Mouse (Mus musculus): ENCODE measurements around the gene Suds3. TPM values are rescaled to one million over a fixed set of nuclear protein-coding genes. Genes with fewer than 3 reads are reported as not detected.
A peak's percentile ranks its signal among the peaks of the same experiment; 100 is the strongest.

The Suds3 gene
- polyA plus RNA-seq, 1 experiment, result 89.6 TPM

DNA sequence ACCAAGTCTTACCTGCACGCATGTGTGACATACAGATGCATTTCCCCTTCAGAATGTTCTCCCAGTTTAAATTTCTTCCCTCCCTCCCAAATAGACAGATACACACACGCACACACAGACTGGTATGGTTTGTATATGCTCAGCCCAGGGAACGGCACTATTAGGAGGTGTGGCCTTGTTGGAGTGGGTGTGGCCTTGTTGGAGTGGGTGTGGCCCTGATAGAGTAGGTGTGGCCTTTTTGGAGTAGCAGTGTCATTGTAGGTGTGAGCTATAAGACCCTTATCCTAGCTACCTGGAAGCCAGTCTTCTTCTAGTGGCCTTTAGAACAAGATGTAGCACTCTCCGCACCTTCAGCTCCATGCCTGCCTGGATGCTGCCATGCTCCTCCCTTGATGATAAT, 7.9 kb upstream of the Suds3 start:
- Histone ChIP-seq H3K27ac (replicated peaks; ENCODE audit: low read depth, low read length) (no peak overlapping the region), H3K4me3 (ENCODE audit: insufficient read depth, low read depth, low read length) (no peak overlapping the region), H3K4me1 (ENCODE audit: control insufficient read depth, insufficient read depth, insufficient read length, low read length) (no peaks in the 10 kb centered on the region)

DNA sequence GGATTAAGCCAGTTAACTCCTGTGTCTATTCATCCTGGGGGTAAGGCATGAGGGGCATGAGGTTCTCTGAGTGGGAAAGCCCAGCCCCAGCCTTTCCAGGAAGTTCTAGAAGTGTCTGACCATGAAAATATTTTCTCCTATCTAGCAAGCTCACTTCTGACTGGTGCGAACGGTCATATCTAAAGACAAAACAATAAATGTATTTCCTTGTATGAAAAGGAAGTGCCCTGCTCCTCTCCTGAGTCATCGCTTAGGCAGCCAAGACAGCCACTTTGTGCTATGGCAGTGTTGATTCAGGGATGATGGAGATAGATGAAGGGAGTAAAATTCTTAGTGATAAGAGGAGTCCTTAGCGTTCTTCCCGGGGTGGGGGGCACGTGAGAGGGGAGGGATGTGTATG, 7.2 kb upstream of the Suds3 start:
- Histone ChIP-seq H3K4me3 (ENCODE audit: insufficient read depth, low read depth, low read length) (no peak overlapping the region), H3K27ac (replicated peaks; ENCODE audit: low read depth, low read length) (no peak overlapping the region), H3K4me1 (ENCODE audit: control insufficient read depth, insufficient read depth, insufficient read length, low read length) (no peaks in the 10 kb centered on the region)

DNA sequence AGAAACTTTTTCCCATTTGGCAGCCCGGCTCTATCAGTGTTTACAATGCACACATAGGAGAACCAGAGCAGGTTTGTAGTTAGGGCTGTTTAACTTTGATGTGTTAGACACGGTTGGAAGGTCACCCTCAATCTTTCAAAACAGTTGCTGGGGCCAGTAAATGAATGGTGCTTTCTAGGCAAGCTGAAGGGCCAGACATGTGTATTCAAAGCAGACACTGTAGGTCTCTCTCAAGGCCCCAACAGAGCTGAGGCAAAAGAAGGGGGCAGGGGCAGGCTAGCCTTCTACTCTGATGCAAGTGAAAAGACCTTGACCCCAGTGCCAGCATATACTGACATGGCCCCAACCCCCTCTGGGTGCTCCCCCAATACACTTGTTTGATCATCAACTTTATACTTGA, 5.7 kb upstream of the Suds3 start:
- Histone ChIP-seq H3K4me1 (ENCODE audit: control insufficient read depth, insufficient read depth, insufficient read length, low read length) (no peaks in the 10 kb centered on the region), H3K4me3 (ENCODE audit: insufficient read depth, low read depth, low read length) (no peak overlapping the region), H3K27ac (replicated peaks; ENCODE audit: low read depth, low read length) (no peak overlapping the region)

DNA sequence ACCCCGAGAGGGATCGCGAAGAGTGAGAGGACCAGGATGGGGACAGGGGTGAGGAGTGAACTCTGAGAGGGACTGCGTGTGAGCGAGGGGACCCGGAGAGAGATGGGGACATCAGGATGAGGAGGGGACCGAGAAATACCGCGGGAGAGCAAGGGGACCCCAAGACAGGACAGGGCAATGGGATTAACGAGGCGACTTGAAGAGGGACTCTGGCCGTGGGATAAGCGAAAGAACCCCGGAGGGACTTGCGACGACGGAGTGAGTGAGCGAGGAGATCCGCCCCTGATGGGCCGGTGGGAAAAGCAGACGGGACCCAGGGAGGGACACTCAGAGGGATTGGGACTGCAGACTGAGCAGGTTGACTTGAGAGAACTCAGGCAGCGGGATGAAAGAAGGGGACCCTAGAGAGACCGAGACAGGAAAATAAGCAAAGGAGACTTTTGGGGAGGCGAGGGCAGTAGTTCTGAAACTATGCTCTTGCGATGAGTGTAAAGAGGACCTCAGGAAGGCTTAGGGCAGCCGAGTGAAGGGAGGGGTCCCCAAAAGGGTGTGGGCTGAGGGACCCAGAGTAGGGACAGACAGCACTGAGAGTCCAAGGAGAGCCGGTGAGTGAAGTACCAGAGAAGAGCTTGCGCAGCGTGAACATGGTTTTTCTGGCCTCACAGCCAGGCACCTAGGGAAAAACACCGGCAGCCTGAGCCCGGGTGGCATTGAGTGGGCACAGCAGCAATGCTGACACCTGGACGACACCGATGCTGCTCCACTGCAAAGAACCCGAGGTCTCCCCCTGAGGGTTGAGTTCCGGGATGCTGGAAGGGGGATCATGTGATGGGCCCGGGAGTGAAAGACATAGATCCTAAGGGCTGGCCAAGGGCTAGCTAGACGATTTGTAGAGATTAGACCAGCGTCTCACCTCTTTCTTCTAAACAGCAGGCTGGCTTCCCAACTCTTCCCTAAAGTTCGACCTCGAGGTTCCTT, 4.9 kb upstream of the Suds3 start:
- Histone ChIP-seq H3K4me1 (ENCODE audit: control insufficient read depth, insufficient read depth, insufficient read length, low read length) (no peaks in the 10 kb centered on the region), H3K27ac (replicated peaks; ENCODE audit: low read depth, low read length) (no peak overlapping the region), H3K4me3 (ENCODE audit: insufficient read depth, low read depth, low read length) (peak overlapping the region; percentile 88)

DNA sequence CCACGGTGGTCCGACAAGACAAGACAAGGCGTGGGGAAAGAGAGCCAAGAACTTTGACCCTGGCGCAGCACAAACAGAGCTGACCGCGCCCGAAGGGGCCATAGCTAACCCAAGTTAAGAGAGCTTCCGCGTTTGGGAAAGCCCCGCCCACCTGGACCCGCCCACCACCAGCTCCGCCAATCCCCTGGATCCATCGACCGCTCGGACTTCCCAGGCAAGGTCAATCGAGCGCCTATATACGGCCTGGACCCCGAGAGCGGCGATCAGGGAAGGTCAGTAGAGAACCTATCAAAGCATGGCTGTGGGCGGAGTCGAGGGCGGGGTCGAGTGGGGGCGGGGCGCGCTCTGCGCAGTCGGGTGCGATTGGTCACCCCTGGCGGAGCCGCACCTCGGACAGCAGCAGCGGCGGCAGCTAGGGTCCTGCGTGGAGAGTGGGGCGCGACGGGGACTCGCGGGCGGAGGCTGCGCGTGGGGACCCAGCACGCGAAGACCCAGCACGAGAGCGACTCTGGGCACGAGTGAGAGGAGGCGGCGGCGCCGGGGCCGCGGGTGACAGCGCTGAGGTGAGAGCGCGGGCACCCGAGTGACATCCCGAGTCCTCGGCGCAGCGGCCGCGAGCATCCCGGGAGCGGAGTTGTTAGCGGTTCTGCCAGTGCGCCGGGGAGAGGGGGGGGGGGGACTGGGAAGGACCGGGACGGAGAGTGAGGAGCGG, 4.0 kb upstream of the Suds3 start, which contains the start of gene Taok3:
Gene Taok3, plus strand, starts transcription at position 353 of the 712 bp plus-strand sequence.
- H3K4me1 ChIP-seq (ENCODE audit: control insufficient read depth, insufficient read depth, insufficient read length, low read length), result no peaks in the 10 kb centered on the region
- H3K27ac ChIP-seq (replicated peaks; ENCODE audit: low read depth, low read length), result peak within 1 kb of the TSS; percentile 82
- H3K4me3 ChIP-seq (ENCODE audit: insufficient read depth, low read depth, low read length), result peak within 1 kb of the TSS; percentile 91

DNA sequence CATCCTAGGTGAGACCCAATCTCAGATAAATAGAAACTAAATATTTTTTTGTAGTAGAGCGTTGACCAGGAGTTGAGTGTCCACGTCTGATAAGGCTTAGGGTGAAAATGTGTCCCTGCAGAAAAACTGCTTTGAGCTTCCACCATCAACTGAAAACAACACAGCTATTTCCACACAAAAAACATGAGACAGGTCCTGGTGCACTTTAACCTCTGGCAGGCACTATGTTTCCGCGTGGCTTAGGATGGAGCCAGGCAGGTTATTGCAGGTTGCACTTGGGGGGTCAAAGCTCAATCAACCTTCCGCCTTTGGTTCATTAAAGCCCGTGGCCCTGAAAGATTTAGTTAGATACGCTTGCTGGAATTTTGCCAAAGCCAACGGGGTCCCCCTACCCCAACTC, 2.9 kb upstream of the Suds3 start:
- no peak overlapping the region; the same call in 1 of the 2 replicates for H3K4me3 ChIP-seq (ENCODE audit: insufficient read depth, low read depth, low read length)
- H3K27ac ChIP-seq (replicated peaks; ENCODE audit: low read depth, low read length), result no peak overlapping the region
- no peaks in the 10 kb centered on the region for H3K4me1 ChIP-seq (ENCODE audit: control insufficient read depth, insufficient read depth, insufficient read length, low read length)

DNA sequence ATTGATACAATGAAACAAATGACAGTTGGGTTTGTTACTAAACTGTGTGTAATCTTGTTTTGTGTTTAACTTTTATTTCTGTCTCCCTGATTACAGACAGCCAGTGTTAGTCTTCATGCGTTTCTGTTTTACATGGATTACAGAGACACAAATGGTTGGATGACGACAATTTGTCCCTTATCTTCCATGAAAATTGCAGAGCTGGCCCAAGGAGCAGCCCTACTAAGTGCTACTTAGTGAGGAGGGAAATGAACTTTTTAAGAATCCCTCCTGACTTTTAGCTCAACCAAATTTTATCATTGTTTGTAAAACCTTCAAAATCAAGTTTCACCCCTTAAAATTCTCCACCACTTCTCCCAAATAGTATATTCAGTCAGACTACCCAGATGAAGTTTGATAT, 2.3 kb upstream of the Suds3 start:
- Histone ChIP-seq H3K4me1 (ENCODE audit: control insufficient read depth, insufficient read depth, insufficient read length, low read length) (no peaks in the 10 kb centered on the region), H3K27ac (replicated peaks; ENCODE audit: low read depth, low read length) (no peak overlapping the region), H3K4me3 (ENCODE audit: insufficient read depth, low read depth, low read length) (no peak overlapping the region)

DNA sequence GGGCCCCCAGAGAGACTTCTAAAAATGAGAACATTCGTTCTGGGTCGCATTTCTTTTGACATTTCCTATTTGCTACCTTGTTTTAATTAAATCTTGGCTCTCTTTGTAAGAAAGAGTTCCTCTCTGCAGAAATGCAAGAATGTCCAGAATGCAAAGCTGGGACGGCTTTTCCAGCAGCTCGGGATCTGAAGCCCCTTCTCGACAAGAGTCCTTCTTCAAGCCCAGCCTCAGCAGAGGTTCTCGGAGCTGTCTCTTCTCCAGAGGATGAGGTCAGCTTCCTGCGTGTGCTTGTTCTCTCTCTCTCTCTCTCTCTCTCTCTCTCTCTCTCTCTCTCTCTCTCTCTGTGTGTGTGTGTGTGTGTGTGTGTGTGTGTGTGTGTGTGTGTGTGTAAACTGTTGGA, 1.8 kb upstream of the Suds3 start:
- no peak overlapping the region for H3K4me3 ChIP-seq (ENCODE audit: insufficient read depth, low read depth, low read length)
- H3K27ac ChIP-seq (replicated peaks; ENCODE audit: low read depth, low read length), result no peak overlapping the region
- H3K4me1 ChIP-seq (ENCODE audit: control insufficient read depth, insufficient read depth, insufficient read length, low read length), result no peaks in the 10 kb centered on the region

DNA sequence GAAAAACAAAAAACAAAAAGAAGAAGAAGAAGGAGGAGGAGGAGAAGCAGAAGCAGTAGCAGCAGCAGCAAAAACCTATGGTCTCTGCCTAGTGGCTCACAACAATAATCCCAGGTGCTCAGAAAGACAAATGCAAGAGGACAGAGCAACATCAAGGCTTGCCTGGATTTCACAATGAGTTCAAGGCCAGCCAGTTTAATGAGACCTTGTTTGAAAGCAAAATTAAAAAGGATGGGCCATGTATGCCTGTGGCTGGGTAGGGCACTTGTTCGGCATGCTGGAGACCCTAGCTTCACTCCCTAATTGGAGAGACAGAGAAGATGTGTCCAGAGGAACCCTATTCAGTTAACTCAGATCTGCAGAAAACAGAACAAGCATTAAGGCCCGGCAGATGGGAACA, 1.3 kb upstream of the Suds3 start:
- H3K27ac ChIP-seq (replicated peaks; ENCODE audit: low read depth, low read length), result no peak overlapping the region
- H3K4me1 ChIP-seq (ENCODE audit: control insufficient read depth, insufficient read depth, insufficient read length, low read length), result no peaks in the 10 kb centered on the region
- H3K4me3 ChIP-seq (ENCODE audit: insufficient read depth, low read depth, low read length), result no peak overlapping the region

DNA sequence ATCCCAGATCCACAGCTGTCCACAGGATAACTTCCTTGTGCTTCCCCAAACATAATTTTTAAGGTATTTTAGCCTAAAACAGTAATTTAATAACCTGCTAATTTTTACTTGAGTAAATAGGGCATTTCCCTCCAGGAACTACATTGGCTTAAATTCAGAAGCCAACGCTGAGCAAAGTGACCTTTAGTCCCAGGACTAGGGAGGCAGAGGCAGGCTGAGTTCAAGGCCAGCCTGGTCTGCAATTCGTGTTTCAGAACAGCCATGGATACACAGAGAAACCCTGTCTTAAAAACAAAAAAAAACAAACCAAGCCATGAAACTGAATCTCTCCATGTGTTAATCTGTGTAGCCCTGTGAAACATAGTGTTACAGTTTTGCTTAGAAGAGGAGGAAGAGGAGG, 747 bp upstream of the Suds3 start:
- no peak overlapping the region for H3K27ac ChIP-seq (replicated peaks; ENCODE audit: low read depth, low read length)
- H3K4me1 ChIP-seq (ENCODE audit: control insufficient read depth, insufficient read depth, insufficient read length, low read length), result no peaks in the 10 kb centered on the region
- no peak overlapping the region for H3K4me3 ChIP-seq (ENCODE audit: insufficient read depth, low read depth, low read length)

DNA sequence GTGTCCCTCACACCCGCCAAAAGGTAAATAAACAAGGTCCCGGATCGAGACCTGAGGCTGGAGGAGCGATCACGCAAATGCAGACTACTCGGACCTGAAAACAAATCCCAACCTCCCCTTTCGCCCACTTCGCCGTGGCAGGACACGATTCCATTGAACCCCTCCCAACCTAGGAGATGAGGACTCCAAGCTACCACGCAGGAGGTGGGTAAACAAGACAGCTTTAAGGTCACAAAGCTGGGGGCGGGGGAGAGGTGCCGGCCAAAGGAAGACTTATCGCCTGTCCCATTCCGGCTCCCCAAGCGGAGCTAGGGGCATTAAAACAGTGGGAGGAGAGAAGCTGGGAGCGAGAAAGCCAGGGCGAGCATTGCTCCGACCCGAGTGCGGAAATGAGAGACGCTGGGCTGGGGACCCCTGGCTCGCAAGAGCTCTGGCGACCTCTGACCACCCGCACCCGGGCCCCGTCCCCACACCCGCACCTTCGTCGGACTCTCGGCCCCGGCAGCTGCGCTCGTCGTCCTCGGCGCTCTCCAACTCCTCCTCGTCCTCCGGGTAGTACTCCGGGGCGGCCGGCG, 633 bp downstream of the Suds3 start:
- peak overlapping the region; percentile 28 for H3K27ac ChIP-seq (replicated peaks; ENCODE audit: low read depth, low read length)
- peak overlapping the region; percentile 97 for H3K4me3 ChIP-seq (ENCODE audit: insufficient read depth, low read depth, low read length)
- H3K4me1 ChIP-seq (ENCODE audit: control insufficient read depth, insufficient read depth, insufficient read length, low read length), result no peaks in the 10 kb centered on the region

DNA sequence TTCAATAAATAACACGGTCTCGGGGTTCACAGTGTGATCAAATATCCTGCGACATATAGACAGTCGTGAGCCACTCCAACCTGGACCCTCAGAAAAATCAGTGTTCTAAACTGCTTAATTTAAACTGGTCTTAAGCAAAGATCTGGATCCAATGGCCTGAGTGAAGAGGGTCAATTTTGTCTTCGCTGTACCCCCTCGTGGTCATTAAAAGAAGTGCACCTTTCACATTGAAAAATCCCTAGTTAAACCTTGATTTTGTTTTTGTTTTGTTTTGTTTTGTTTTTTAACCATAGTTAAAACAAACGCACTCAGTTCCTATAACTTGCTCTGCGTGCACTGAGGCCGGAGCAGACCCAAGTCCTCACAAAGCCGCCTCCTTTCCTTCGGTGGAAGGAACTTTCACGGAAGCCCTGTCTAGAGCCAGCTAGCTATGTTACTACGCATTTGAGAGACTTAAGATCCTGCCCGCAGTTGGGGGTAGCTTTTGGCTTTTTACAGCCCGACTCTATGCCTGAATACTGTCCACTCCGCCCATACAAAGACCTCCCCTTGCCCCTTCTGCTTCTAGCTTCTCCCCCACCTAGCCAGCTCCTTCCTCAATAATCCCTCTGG, 1.2 kb downstream of the Suds3 start:
- Histone ChIP-seq H3K4me1 (ENCODE audit: control insufficient read depth, insufficient read depth, insufficient read length, low read length) (no peaks in the 10 kb centered on the region), H3K4me3 (ENCODE audit: insufficient read depth, low read depth, low read length) (peak overlapping the region; percentile 97), H3K27ac (replicated peaks; ENCODE audit: low read depth, low read length) (peak overlapping the region; percentile 28)

DNA sequence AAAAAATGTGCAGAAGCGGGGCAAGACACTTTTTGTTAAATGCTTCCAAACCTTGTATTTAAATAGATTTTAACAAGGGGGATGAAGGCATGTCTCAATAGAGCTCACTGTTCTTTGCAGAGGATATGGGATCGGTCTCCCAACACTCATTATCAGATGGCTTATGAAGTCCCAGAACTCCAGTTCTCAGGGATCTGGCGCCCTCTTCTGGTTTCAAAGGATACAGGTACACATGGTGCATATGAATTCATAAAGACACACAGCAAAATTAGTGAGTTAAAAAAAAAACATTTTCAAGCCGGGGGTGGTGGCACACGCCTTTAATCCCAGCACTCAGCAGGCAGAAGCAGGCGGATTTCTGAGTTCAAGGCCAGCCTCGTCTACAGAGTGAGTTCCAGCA, 2.6 kb downstream of the Suds3 start:
- Histone ChIP-seq H3K27ac (replicated peaks; ENCODE audit: low read depth, low read length) (no peak overlapping the region), H3K4me1 (ENCODE audit: control insufficient read depth, insufficient read depth, insufficient read length, low read length) (no peaks in the 10 kb centered on the region; the same call in 1 of the 2 replicates), H3K4me3 (ENCODE audit: insufficient read depth, low read depth, low read length) (no peak overlapping the region)

DNA sequence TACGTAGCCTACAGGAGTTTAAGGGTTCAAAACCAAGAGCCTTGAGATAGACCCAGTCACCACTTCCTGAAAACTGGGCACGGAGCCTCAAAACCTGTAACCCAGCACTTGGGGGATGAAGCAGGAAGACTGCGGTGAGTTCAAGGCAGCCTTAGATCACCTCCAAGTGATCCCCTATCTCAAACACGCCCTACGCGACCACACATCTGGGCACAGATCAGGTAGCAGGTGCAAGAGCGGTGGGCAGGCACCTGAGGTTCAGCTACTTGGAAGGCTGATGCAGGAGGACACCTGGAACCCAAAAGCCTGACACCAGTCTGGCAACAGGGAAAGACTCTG, 4.2 kb downstream of the Suds3 start:
- H3K4me1 ChIP-seq (ENCODE audit: control insufficient read depth, insufficient read depth, insufficient read length, low read length), result no peaks in the 10 kb centered on the region; the same call in 1 of the 2 replicates
- H3K4me3 ChIP-seq (ENCODE audit: insufficient read depth, low read depth, low read length), result no peak overlapping the region
- H3K27ac ChIP-seq (replicated peaks; ENCODE audit: low read depth, low read length), result no peak overlapping the region
